Mouse (Mus musculus) testis, adult 2 months (tissue): Measurements from ENCODE around the gene Ttc25. TPM values are rescaled to one million over a fixed set of nuclear protein-coding genes. Genes with fewer than 3 reads are reported as not detected.

Experiments used
- H3K27ac ChIP-seq: fragments of 200-500 bp; 2 replicates; pipeline ENCODE4 v1.5.1; 2012; ENCODE audit warnings: low read depth, low read length; ENCODE audit not compliant: control insufficient read depth, insufficient read depth
- H3K27me3 ChIP-seq: fragments of 200-500 bp; 2 replicates; pipeline ENCODE4 v1.6.1; 2012; ENCODE audit warnings: mild to moderate bottlenecking, low read length, moderate library complexity; ENCODE audit not compliant: control insufficient read depth, insufficient read depth
- H3K36me3 ChIP-seq: fragments of 200-500 bp; 2 replicates; pipeline ENCODE4 v1.6.1; 2012; ENCODE audit warnings: mild to moderate bottlenecking, low read length; ENCODE audit not compliant: control insufficient read depth, insufficient read depth
- H3K4me1 ChIP-seq: fragments of 200-500 bp; 2 replicates; pipeline ENCODE4 v1.6.1; 2012; ENCODE audit warnings: low read length; ENCODE audit not compliant: control insufficient read depth, insufficient read depth
- H3K4me3 ChIP-seq: fragments of 200-500 bp; 2 replicates; pipeline ENCODE4 v1.5.1; 2012; ENCODE audit warnings: low read depth, mild to moderate bottlenecking, low read length, moderate library complexity, mixed read lengths; ENCODE audit not compliant: control insufficient read depth
- CTCF ChIP-seq: fragments of 200-500 bp; IDR thresholded peaks from 2 replicates; pipeline ENCODE4 v1.5.1; 2012; ENCODE audit warnings: low read depth, mild to moderate bottlenecking, inconsistent platforms, low read length, moderate library complexity; ENCODE audit not compliant: control insufficient read depth, insufficient read depth, insufficient replicate concordance
- POLR2A ChIP-seq: fragments of 200-500 bp; IDR thresholded peaks from 2 replicates; pipeline ENCODE4 v1.6.1; 2012; ENCODE audit warnings: low read depth, mild to moderate bottlenecking, inconsistent platforms, low read length, moderate library complexity; ENCODE audit not compliant: control insufficient read depth
- polyA plus RNA-seq: library from polyadenylated mRNA; depleted of rRNA; stranded (reverse); fragments of >200 nt; gene quantifications from 2 replicates; pipeline ENCODE4 v1.2.3, GENCODE M21; 2012

Gene Ttc25
- polyA plus RNA-seq, 1 experiment, result 74.1 TPM

GRCm38 (mm10) chr11:100594608-100595007 is 49.2 kb downstream of the Ttc25 start:
- Histone ChIP-seq H3K36me3 (peaks cover 5% of the 10 kb centered on the region), H3K4me3 (peak overlapping the region; percentile 77), H3K27me3 (no peaks in the 10 kb centered on the region), H3K4me1 (no peaks in the 10 kb centered on the region), H3K27ac (peak overlapping the region; percentile 80)
- TF ChIP-seq CTCF (no peak), POLR2A (peak; percentile 47; the same call in 1 of the 2 replicates)

- TF ChIP-seq POLR2A (no peak), CTCF (no peak)
- H3K36me3 ChIP-seq, result peaks cover 5% of the 10 kb centered on the region
- no peaks in the 10 kb centered on the region for H3K27me3 ChIP-seq
- H3K4me3 ChIP-seq, result no peak overlapping the region
- no peaks in the 10 kb centered on the region for H3K4me1 ChIP-seq
- no peak overlapping the region for H3K27ac ChIP-seq
Measured at GRCm38 (mm10) chr11:100595533-100595932, 50.1 kb downstream of the Ttc25 start.

GRCm38 (mm10) chr11:100598074-100598473 is 52.7 kb downstream of the Ttc25 start:
- Histone ChIP-seq H3K27me3 (no peaks in the 10 kb centered on the region), H3K4me1 (no peaks in the 10 kb centered on the region), H3K36me3 (peaks cover 5% of the 10 kb centered on the region), H3K4me3 (no peak overlapping the region), H3K27ac (no peak overlapping the region)
- TF ChIP-seq CTCF (no peak), POLR2A (no peak)

- Histone ChIP-seq H3K4me1 (no peaks in the 10 kb centered on the region), H3K4me3 (no peak overlapping the region), H3K27ac (no peak overlapping the region), H3K36me3 (peaks cover 4% of the 10 kb centered on the region), H3K27me3 (no peaks in the 10 kb centered on the region)
- TF ChIP-seq CTCF, result no peak
- TF ChIP-seq POLR2A, result no peak
Measured at GRCm38 (mm10) chr11:100601372-100601771, 56.0 kb downstream of the Ttc25 start.

- Histone ChIP-seq H3K36me3 (peaks cover 2% of the 10 kb centered on the region), H3K4me3 (no peak overlapping the region), H3K4me1 (no peaks in the 10 kb centered on the region), H3K27me3 (no peaks in the 10 kb centered on the region), H3K27ac (no peak overlapping the region)
- TF ChIP-seq POLR2A, result no peak
- no peak for TF ChIP-seq CTCF
Measured at GRCm38 (mm10) chr11:100603155-100603554, 57.7 kb downstream of the Ttc25 start.

GRCm38 (mm10) chr11:100603813-100604212 is 58.4 kb downstream of the Ttc25 start:
- no peak for TF ChIP-seq POLR2A
- H3K4me1 ChIP-seq, result no peaks in the 10 kb centered on the region; the same call in 1 of the 2 replicates
- H3K36me3 ChIP-seq, result peaks cover 2% of the 10 kb centered on the region; the same call in 1 of the 2 replicates
- H3K4me3 ChIP-seq, result no peak overlapping the region
- H3K27ac ChIP-seq, result peak overlapping the region; percentile 64
- no peaks in the 10 kb centered on the region for H3K27me3 ChIP-seq

GRCm38 (mm10) chr11:100604321-100605005 is 59.1 kb downstream of the Ttc25 start:
- H3K27me3 ChIP-seq, result no peaks in the 10 kb centered on the region
- no peak for TF ChIP-seq POLR2A
- no peak for TF ChIP-seq CTCF
- H3K4me3 ChIP-seq, result no peak overlapping the region
- H3K4me1 ChIP-seq, result no peaks in the 10 kb centered on the region; the same call in 1 of the 2 replicates
- no peaks in the 10 kb centered on the region for H3K36me3 ChIP-seq
- no peak overlapping the region for H3K27ac ChIP-seq
